Mouse (Mus musculus): ENCODE measurements around the gene Mblac2.

The Mblac2 gene

DNA sequence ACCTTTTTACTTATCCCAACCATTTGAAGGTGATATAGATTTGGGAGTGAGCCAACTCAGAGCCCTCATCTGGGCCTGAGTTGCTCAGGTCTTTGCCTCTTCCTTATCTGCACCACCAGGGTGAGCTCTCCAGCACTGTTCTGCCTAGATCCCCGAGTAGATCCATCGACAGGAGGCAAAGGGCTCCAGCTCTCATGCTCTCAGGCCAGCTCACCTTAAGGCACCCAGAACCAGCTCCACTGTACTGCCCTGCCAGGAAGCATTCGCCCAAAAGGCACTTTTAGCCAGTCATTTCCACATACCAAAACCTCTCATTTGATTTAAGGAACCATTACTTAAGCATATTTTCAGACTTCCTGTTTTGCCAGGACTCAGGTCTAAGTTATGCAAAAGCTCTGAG lies 29.8 kb downstream of the Mblac2 start:
- no peak for DNase-seq (ENCODE audit: low spot score in 2 of 2)

DNA sequence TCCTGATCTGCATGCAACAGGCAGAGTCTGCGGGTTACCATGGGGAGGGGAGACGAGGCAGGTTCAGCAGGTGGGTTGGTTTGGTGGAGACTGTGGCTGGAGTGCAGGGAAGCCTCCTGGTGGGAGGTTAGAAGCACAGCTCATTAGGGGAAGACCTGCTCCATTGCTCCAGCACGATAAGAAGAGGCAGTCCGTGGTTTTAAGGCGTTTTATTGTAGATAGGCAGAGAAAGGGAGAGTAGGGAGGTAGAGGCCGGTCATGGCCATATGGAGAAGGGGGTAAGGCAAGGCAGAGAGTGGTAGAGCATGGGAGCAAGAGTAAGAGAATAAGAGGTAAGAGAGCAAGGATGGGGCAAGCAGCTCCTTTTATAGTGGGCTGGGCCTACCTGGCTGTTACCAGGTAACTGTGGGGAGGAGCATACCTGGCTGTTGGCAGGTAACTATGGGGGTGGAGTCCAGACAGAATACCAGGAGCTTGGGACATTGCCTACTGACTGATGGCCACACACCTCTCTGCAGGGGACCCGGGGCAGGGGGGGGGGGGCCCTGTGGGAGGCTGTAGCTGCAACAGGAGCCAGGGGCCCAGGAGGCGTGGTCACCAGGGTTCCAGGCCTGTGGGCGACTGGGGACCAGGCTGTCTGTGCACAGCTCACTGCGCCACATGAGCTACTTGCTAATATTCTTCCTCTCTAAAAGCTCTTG lies 32.4 kb downstream of the Mblac2 start:
- no peak for DNase-seq (ENCODE audit: low spot score in 2 of 2)

DNA sequence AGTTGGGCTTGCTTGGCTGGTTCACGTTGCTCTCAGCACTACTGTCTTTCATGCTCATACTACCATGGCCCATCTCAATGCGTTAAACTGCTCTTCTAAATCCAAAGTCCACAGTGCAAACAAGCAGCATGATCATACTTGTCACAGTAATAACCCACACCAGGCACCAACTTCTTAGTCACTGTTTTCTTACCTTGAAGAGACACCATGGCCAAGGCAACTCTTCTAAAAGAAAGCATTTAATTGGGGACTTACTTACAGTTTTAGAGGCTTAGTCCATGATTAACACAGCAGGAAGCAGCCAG lies 32.9 kb downstream of the Mblac2 start:
- DNase-seq (ENCODE audit: low spot score in 2 of 2): no peak

DNA sequence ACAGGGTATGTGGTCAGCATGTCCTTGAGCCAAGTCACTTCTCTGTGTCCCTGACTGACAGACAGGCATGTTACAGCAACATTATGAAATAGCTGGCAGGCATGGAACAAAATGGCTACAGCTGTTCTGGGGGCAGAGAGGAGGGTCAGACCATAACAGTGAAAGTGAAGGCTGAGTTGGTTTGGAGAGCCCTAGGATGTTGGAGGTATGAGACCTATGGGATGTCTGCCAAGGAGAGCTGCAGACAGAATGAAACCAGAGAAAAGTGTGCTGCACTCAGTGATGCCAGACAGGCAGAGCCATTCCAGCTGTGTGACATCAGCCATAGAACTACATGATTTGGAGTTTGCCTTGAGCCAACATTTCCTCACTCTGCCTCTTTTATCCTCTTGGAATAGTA lies 43.7 kb downstream of the Mblac2 start:
- DNase-seq (ENCODE audit: low spot score in 2 of 2): no peak

DNA sequence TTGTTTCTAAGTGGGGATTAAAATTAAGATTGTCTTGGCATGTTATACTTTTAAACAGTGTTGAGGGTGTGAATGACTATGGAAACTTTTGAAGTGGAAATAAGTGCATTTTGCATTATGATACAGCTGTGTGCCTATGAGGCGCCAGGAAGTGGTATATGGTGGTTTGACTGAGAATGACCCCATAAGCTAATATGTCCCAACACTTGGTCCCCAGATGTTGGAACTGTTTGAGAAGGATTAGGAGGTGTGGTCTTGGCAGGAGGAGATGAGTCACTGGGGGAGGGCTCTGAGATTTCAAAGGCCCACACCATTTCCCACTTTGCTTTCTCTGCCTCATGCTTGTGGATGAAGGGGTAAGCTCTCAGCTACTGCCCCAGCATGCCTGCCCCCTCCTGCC lies 44.2 kb downstream of the Mblac2 start:
- DNase-seq (ENCODE audit: low spot score in 2 of 2): no peak

DNA sequence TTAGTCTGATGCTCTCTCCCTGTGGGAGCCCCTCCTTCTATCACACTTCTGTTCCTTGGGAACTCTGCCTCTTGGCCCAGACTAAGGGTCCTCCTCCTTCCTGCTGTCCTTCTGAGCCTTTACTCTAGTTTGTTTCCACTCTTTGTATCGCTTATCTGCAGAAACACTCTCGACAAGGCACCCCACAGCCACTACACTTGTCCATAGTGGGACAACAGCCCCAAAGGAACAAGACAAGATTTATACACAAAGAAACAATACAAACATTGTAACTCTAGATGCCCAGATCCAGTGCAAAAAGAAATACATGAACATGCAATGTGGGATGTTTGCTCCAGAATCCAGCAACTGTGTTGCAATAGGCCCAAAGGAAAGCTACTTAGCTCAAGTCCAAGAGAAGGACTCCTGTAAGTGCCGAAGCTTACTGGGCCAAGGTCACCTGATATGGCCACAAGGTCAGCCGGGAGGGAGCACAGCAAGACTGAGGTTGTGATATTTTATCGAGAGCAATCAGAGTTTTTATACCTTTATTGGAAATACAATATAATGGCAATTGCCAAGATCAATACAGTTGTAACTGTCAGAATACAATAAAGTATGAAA lies 46.0 kb downstream of the Mblac2 start:
- DNase-seq (ENCODE audit: low spot score in 2 of 2): no peak

DNA sequence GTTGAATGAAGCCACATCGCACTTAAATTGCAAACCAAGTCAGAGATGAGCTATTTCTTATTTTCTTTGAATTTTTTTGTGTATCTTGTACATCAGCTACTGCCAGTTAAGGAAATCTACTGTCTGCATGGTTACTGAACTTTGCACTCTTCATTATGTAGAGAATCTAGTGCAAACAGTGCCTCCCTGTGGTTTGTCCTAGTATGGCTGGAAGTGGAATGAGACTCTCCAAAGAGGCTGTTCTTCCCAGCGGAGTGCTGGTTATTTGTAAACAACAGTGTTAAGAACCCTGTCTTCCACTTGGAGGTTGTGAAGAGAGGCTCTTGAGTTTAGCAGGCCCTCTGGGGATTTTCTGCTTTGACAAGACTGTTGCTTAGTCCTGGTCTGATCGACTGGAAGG lies 49.2 kb downstream of the Mblac2 start:
- DNase-seq (ENCODE audit: low spot score in 2 of 2): no peak

DNA sequence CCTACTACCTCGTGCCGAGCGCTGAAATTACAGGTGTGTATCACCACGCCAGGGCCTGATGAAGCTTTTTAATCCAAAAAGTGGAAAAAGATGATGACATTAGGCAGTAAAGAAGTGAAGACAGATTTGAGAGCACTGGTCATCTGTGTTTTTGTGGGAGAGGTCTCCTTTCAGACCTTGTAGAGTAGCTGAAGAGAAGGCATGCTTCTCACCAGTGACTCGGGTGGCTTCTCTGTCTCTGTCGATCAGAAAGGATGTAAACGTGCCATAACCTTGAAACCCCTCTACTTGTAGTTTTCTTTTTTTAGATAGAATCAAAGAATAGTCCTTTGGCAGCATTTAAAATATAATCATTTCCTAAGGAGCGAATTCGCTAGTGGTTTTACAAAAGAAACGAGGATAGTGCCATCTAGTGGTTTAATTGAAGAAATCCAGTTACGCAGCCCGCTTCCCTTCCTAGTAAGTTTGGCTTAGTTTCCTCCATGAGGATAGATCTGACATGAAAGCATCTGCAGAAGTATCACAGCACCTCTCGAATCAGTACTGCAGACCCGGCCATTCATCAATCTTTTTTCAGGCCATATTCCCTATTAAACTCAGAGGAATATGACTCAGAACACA lies 50.5 kb downstream of the Mblac2 start:
- peak; percentile 16 to 21 for DNase-seq (ENCODE audit: low spot score in 2 of 2)

DNA sequence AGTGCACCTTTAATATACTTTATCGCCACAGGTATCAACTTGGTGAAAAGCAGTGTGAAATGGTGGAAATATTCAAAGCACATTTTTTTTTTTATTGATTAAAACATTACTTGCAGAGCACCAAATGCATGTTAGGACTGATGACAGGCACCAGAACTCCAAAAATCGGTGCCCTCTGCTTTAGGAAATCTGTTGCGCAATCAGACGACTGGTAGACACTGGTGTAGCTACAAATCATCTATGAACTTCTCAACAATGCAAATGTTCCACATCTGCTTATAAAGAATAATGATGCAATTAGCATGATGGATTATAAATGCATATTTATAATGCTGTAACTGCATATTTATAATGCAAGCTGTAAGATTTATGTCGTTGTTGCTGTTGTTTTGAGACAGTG lies 53.0 kb downstream of the Mblac2 start:
- no peak for DNase-seq (ENCODE audit: low spot score in 2 of 2)

DNA sequence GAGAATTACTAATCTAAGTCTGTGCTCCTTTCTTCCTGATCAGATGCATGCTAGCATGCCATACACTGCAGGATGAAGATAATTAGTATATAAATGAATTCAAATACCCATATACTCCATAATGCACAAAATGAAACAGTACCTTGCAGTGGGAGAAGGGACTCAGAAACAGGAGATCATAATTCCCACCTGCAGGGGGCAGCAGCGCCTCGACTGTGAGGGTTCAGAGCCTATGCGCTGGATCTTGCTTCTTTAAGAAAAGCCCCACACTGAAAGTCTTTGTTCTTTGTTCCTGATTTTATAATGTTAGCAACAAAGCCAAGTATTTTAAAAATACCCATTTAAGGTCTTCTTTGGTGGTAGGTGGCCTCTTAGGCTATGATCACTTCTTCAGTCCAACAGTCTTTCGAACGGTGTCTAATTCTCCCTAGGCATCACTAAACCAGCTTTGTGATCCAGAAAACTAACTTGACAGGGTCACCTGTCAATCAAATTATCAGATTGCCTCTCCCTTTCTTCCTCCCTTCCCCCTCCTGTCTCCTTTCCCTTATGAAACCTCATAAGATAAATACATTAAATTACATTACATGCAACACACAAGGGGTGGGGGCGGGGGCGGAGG lies 56.0 kb downstream of the Mblac2 start:
- peak; percentile 14 to 60 for DNase-seq (ENCODE audit: low spot score in 2 of 2)

DNA sequence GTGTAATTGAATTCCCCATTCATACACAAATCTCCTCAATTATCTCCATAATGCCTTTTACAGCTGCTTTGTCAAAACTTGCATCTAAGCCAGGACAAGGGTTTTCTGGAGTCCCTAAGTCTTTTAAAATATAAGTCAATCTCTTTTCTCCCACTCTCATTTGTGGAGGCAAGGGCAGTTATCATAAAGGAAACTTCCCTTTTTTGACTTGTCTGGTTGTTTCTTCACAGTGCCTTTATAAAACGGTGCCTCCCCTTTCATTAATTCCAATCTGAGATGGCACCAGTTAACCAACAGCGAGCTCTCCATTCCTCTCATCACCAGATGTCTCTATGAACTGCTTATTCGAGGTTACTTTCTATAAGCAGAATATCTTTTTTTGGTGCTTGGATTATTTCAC lies 65.1 kb downstream of the Mblac2 start:
- DNase-seq (ENCODE audit: low spot score in 2 of 2): no peak

DNA sequence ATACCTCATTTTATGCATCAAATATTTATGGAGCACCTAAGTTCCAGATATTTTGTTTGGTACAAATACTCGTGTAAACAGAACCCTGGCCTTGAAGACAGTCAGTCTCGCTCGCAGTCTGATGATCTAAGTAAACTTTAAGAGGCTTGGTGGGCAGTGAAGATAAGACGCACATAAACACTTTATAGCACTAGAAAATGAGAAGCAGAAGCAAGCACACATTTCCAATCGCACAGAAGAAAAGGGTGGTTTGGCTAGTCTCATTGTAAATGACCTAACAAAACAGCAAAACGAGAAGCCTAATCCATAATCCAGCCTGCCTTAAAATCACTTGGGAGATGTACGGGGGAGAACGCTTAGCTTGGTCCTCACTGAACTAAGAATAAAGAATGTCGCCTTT lies 71.3 kb downstream of the Mblac2 start:
- DNase-seq (ENCODE audit: low spot score in 2 of 2): no peak

DNA sequence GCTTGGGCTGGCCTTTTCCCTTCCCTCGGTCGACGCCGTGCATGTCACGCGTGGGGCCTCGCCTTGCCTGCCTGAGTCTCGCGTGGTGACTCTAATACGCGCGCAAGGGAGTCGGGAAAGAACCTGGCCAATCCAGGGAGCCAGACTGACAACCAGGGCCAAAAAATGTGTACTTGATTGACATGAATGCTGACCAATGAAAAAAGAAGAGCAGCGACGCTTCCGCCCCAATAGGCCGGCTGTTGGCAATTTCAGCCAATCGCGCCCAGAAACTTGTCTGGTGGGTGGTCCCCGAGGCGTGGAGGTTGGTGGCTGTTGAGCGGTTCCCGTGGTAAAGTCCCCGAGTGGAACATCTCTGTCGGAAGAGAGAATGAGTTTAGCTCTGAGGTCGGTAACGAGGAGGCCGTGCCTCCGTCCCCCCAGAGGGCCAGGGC lies 71.8 kb downstream of the Mblac2 start, which contains the start of gene Cetn3:
Cetn3 (plus strand) TSS at position 107 of the 434 bp plus-strand sequence.
- DNase-seq (ENCODE audit: low spot score in 2 of 2): peak; percentile 93

DNA sequence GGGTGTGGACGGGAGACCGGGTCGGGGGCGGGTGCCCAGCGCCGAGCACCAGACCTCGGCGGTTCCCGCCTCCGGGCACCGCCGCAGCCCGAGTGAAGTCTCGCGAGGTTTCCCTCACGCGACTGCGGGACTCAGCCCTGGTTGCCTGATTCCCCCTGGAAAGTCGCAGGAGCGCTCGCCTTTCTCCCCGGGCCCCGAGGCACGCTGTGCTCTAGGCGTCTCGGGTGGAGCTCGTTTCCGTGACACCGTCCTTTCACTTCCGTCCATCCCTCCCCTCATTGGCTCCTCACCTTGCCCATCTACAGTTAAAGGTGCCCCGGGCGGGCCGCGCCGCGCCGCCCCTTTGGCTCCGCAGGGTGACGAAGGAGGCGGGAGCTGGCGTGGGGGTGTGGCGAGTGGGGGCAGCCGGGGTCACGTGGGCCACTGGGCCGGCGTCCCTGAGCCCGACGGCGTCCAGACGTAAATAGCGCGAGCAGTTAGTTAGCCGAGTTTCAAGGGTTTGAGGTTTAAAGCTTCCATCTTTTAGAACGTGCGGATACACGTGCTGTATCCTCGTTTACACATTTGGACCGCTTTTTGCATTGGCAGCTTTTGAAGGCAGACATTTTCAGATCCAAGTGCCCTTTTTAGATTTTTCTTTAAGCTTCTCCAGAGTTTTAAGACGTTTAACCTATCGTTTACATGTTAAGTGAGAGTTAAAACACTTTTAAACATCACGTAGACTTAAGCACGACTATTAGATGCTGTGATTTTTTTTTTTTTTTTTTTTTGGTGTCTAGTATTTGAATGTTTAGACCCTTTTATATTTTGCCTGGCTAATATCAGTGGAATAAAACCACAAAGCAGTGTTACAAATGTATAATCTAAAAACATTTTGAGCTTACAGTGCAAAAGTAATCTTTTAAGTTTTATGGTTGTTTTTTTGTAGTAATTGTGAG lies 72.5 kb downstream of the Mblac2 start:
- peak; percentile 97 to 98 for DNase-seq (ENCODE audit: low spot score in 2 of 2)

DNA sequence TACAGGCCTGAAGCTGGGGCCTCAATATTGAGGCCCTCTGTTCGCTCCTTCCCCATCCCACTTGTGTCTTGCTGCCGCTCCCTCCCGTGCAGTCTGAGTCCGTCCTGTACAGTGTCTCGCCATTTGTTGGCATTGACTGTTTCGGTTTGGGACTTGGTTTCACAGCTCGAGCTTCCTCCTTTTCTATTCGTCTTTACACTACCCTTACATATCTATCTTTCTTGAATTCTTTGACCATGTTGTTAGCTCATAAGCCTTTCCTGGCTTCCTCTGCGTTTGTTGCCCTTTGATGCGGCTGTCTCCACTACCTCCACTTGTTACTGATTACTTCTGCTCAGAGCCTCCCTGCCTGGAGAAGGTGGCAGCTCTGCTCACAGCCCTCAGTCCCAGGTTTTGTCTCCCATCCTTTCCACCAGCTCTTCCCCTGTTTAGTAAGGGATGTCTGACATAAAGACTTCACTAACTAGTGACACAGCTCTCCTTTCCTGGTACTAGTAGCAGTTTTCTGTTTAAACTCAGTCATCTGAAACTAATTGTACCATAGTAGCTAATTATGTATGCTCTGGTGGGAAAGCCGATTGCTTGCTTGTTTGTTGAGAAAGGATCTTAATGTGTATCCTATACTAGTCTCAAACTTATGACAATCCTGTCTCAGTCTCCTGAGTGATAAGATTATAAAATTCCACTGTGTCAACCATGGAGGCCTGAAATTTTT lies 74.8 kb downstream of the Mblac2 start:
- no peak for DNase-seq (ENCODE audit: low spot score in 2 of 2)

DNA sequence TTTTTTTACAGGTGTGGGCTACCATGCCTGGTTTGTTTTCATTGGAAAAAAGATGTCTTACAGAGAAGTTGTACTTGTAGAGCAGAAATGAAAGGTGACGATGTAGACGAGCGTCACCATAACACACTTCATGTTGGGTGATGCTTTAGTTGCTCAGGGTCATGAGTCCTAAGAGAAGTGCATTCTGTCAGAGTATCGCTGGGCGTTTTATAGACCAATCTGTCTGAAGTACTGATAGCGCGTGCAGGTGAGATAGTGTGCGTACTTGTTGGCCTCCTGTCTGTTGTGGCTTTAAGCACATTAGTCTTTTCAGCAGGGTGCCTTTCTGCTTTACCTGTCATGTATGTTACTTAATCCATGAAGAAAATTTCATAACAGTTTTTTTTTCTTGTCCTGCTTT lies 79.0 kb downstream of the Mblac2 start:
- DNase-seq (ENCODE audit: low spot score in 2 of 2): no peak

DNA sequence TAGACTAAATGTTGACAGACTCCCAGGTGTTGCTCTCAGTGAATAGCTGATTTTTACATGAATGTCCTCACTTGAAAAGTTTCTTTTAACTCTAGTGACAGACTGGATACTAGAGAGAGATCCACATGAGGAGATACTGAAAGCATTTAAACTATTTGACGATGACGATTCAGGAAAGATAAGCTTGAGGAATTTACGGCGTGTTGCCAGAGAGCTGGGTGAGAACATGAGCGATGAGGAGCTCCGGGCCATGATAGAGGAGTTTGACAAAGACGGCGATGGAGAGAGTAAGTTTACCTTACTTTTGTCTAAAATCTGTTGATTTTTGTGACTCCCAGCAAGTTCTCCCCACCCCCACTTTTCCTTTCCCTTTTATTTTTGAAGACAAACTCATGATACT lies 80.7 kb downstream of the Mblac2 start:
- DNase-seq (ENCODE audit: low spot score in 2 of 2): no peak

DNA sequence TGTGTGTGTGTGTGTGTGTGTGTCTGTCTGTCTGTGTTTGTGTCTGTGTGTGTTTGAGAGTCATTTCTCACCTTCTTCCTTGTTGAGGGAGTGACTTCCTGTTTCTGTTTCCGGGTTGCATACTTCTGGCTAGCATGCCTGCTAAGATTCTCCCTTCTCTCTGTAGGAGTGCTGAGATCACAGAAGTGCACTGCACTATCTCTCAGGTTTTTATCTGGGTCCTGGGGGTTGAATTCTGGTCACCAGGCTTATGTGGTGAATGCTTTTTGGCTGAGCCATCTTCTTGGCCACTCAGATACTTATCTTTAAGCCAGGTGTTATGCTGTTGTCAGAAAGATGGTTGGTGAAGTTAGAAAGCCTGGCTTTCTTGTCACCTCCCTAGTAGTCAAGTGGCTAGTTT lies 82.7 kb downstream of the Mblac2 start:
- peak; percentile 48 to 52 for DNase-seq (ENCODE audit: low spot score in 2 of 2)

DNA sequence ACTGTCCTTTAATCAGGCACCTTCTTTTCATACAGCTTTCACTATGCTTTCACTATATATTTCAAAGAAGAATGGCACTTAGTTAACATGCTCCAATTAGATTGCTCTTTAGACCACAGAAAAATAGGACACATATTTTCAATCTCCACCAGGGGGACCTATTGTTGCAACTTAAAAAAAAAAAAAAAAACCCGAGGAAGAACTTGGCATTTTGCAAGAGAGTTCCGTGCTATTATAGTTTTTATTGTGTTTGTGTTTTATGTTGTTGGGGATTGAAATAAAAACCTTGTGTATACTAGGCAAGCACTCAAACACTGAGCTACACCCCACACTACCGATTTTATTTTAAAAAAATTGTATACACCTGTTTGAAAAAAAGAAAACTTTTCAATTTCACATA lies 90.0 kb downstream of the Mblac2 start:
- no peak for DNase-seq (ENCODE audit: low spot score in 2 of 2)
